Mouse (Mus musculus): ENCODE results near the gene Naga. TPM values are rescaled to one million over a fixed set of nuclear protein-coding genes. Genes with fewer than 3 reads are reported as not detected.

The Naga gene
- total and polyA plus RNA-seq, 3 experiments, result 190 to 333 (median 200) TPM

GRCm38 (mm10) chr15:82348999-82349341 lies 10.2 kb upstream of the Naga start:
- H3K4me3 ChIP-seq (ENCODE audit: low read depth, low read length), result peak overlapping the region; percentile 40; the same call in 1 of the 2 replicates
- no peaks in the 10 kb centered on the region for H3K27me3 ChIP-seq (ENCODE audit: insufficient read depth, low read length)
- DNase-seq (ENCODE audit: low spot score), result no peak
- no peak for TF ChIP-seq CTCF (IDR thresholded peaks at IDR 0.05; ENCODE audit: low read depth, low read length)
- no peak for TF ChIP-seq GATA1 (IDR thresholded peaks at IDR 0.05; ENCODE audit: borderline replicate concordance, low read length)
- TF ChIP-seq POLR2AphosphoS5 (IDR thresholded peaks at IDR 0.05; ENCODE audit: insufficient replicate concordance, low read depth, low read length), result peak; percentile 77; the same call in 1 of the 2 replicates
- TF ChIP-seq GATA2 (IDR thresholded peaks at IDR 0.05; ENCODE audit: borderline replicate concordance, low read depth, low read length), result no peak
- TF ChIP-seq TAL1 (conservative IDR thresholded peaks at IDR 0.05; ENCODE audit: low read depth, low read length), result no peak
- peaks cover 71% of the 10 kb centered on the region for H3K36me3 ChIP-seq (replicated peaks)
- H3K9me3 ChIP-seq (replicated peaks), result no peaks in the 10 kb centered on the region
- ATAC-seq (ENCODE audit: extremely low read depth, insufficient number of reproducible peaks, low FRiP score, poor library complexity, severe bottlenecking), result no peak
- H3K4me1 ChIP-seq (ENCODE audit: insufficient read depth, low read depth, low read length), result peaks cover 75% of the 10 kb centered on the region

DNA sequence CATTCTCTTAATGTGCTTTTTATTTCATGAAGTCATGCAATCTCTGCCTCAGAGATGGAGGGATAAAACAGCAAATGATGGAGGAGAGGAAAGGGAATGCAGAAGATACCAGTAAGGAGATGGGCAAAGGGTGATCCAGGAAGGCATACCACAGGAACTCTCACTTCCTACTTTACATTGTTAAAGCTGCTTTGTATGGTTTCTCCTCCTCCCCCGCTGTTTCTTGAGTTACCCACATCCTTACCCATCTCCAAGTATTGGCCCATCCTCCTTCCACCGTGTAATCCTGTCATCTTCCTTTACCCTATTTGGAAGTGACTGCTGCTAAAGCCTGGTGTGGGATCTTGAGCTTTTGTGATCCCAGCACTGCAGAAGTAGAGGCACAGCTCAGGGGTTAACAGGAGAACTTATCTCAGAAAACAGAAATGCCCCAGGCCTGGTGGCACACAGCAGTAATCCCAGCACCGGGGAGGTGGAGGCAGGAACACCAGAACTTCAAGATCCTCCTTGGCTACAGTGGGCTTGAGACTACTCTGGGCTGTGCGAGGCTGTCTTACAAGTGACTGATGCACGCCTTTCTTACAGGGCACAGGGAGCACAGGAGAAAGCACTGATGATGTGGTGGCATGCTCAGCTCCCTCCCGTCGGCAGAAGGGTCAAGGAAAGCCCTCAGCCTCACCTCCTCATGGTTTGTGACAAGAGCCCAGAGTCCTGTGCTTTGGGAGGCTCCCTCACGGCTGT lies 9.7 kb upstream of the Naga start:
- DNase-seq (ENCODE audit: low spot score) (no peak), ATAC-seq (ENCODE audit: extremely low read depth, insufficient number of reproducible peaks, low FRiP score, poor library complexity, severe bottlenecking) (no peak)
- Histone ChIP-seq H3K9me3 (replicated peaks) (no peaks in the 10 kb centered on the region), H3K36me3 (replicated peaks) (peaks cover 76% of the 10 kb centered on the region), H3K4me3 (ENCODE audit: low read depth, low read length) (peak overlapping the region; percentile 40; the same call in 1 of the 2 replicates), H3K4me1 (ENCODE audit: insufficient read depth, low read depth, low read length) (peaks cover 80% of the 10 kb centered on the region), H3K27me3 (ENCODE audit: insufficient read depth, low read length) (no peaks in the 10 kb centered on the region)
- TF ChIP-seq CTCF (IDR thresholded peaks at IDR 0.05; ENCODE audit: low read depth, low read length) (no peak), GATA1 (IDR thresholded peaks at IDR 0.05; ENCODE audit: borderline replicate concordance, low read length) (no peak), TAL1 (conservative IDR thresholded peaks at IDR 0.05; ENCODE audit: low read depth, low read length) (no peak), GATA2 (IDR thresholded peaks at IDR 0.05; ENCODE audit: borderline replicate concordance, low read depth, low read length) (no peak), POLR2AphosphoS5 (IDR thresholded peaks at IDR 0.05; ENCODE audit: insufficient replicate concordance, low read depth, low read length) (no peak)

- no peak for ATAC-seq (ENCODE audit: extremely low read depth, insufficient number of reproducible peaks, low FRiP score, poor library complexity, severe bottlenecking)
- H3K27me3 ChIP-seq (ENCODE audit: insufficient read depth, low read length), result no peaks in the 10 kb centered on the region
- TF ChIP-seq TAL1 (conservative IDR thresholded peaks at IDR 0.05; ENCODE audit: low read depth, low read length) (no peak), CTCF (IDR thresholded peaks at IDR 0.05; ENCODE audit: low read depth, low read length) (no peak), POLR2AphosphoS5 (IDR thresholded peaks at IDR 0.05; ENCODE audit: insufficient replicate concordance, low read depth, low read length) (no peak), GATA2 (IDR thresholded peaks at IDR 0.05; ENCODE audit: borderline replicate concordance, low read depth, low read length) (no peak)
- H3K4me3 ChIP-seq (ENCODE audit: low read depth, low read length), result peak overlapping the region; percentile 86; the same call in 1 of the 2 replicates
- peaks cover 81% of the 10 kb centered on the region for H3K36me3 ChIP-seq (replicated peaks)
- H3K4me1 ChIP-seq (ENCODE audit: insufficient read depth, low read depth, low read length), result peaks cover 84% of the 10 kb centered on the region
- H3K9me3 ChIP-seq (replicated peaks), result no peaks in the 10 kb centered on the region
- DNase-seq (ENCODE audit: low spot score), result no peak
Observed at GRCm38 (mm10) chr15:82347852-82348251, 9.1 kb upstream of the Naga start.

- DNase-seq (ENCODE audit: low spot score) (no peak), ATAC-seq (ENCODE audit: extremely low read depth, insufficient number of reproducible peaks, low FRiP score, poor library complexity, severe bottlenecking) (no peak)
Observed at GRCm38 (mm10) chr15:82347303-82347676, 8.6 kb upstream of the Naga start.

DNA sequence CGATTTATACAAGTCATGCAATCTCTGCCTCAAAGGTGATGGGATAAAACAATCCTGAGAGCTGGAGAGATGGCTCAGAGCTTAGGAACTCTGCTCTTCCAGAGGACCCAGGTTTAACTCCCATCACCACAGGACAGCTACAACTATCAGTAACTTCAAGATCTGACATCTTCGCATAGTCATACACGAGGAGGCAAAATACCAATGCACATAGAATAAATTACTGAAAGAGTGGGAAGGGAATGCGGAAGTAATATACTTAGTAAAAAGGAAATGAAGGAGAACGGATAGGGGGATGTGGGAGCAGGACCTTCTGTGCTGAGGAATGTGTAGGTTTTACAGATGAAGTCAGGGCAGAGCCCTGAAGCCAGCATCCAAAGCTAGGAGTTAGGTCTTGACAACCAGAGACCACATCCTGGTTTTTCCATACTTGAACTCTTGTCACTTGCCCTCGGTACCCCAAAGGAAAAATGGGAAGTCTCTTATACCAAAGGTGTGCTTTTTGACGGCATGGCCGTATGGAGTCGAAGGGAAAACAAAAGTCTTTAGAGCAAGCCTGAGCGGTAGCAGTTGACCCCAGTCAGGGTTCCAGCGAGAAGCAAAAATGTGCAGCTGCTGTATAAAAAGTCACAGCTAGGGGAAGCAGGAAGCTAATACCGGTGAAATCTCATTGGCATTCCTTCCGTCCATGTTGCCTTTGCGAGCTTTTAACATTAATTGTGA lies 8.0 kb upstream of the Naga start:
- H3K4me3 ChIP-seq (ENCODE audit: low read depth, low read length), result peak overlapping the region; percentile 86
- H3K27me3 ChIP-seq (ENCODE audit: insufficient read depth, low read length), result no peaks in the 10 kb centered on the region
- H3K9me3 ChIP-seq (replicated peaks), result no peaks in the 10 kb centered on the region
- H3K36me3 ChIP-seq (replicated peaks), result peaks cover 79% of the 10 kb centered on the region
- H3K4me1 ChIP-seq (ENCODE audit: insufficient read depth, low read depth, low read length), result peaks cover 82% of the 10 kb centered on the region
- no peak for ATAC-seq (ENCODE audit: extremely low read depth, insufficient number of reproducible peaks, low FRiP score, poor library complexity, severe bottlenecking)
- TF ChIP-seq GATA2 (IDR thresholded peaks at IDR 0.05; ENCODE audit: borderline replicate concordance, low read depth, low read length) (no peak), CTCF (IDR thresholded peaks at IDR 0.05; ENCODE audit: low read depth, low read length) (no peak), TAL1 (conservative IDR thresholded peaks at IDR 0.05; ENCODE audit: low read depth, low read length) (no peak), POLR2AphosphoS5 (IDR thresholded peaks at IDR 0.05; ENCODE audit: insufficient replicate concordance, low read depth, low read length) (no peak; the same call in 1 of the 2 replicates), GATA1 (IDR thresholded peaks at IDR 0.05; ENCODE audit: borderline replicate concordance, low read length) (no peak)
- no peak for DNase-seq (ENCODE audit: low spot score)

More at GRCm38 (mm10) chr15:82347303-82347676, 8.6 kb upstream of the Naga start:
- no peaks in the 10 kb centered on the region for H3K27me3 ChIP-seq (ENCODE audit: insufficient read depth, low read length)
- TF ChIP-seq GATA1 (IDR thresholded peaks at IDR 0.05; ENCODE audit: borderline replicate concordance, low read length), result no peak
- TF ChIP-seq GATA2 (IDR thresholded peaks at IDR 0.05; ENCODE audit: borderline replicate concordance, low read depth, low read length), result no peak
- TF ChIP-seq POLR2AphosphoS5 (IDR thresholded peaks at IDR 0.05; ENCODE audit: insufficient replicate concordance, low read depth, low read length), result no peak; the same call in 1 of the 2 replicates
- no peaks in the 10 kb centered on the region for H3K9me3 ChIP-seq (replicated peaks)
- peaks cover 85% of the 10 kb centered on the region for H3K4me1 ChIP-seq (ENCODE audit: insufficient read depth, low read depth, low read length)
- H3K4me3 ChIP-seq (ENCODE audit: low read depth, low read length), result peak overlapping the region; percentile 86
- peaks cover 81% of the 10 kb centered on the region for H3K36me3 ChIP-seq (replicated peaks)

DNA sequence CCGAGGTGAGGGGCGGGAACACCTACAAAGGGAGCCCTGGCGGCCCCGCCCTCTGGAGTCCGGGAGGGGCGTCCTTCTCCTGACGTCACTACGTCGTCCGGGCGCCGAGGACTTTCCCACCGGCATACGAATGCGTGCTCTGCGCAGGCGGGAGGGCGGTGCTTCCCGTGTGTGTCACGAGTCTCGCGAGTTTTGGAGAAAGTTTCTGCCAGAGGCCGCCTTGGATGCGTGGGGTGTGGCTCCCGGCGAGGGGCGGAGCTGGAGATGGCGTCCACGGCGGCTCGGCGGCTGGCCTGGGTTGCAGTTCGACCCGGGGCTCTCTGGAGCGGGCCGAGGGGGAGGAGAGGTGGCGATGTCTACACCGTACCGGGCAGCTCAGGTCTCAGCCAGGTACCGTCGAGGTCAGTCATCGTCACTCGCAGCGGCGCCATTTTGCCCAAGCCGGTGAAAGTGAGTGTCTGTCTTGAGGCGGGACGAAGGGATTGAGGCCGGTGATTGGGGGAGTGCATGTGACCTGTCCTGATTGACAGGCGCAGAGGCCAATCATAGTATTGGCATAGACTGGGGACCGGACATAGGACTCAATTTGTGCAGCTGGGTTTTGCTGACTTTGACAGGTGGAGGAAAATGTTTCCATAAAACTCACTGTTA lies 7.2 kb upstream of the Naga start:
- H3K36me3 ChIP-seq (replicated peaks), result peaks cover 72% of the 10 kb centered on the region

More for the DNA sequence above, 7.2 kb upstream of the Naga start:
- Histone ChIP-seq H3K4me3 (ENCODE audit: low read depth, low read length) (peak overlapping the region; percentile 86), H3K4me1 (ENCODE audit: insufficient read depth, low read depth, low read length) (peaks cover 76% of the 10 kb centered on the region), H3K27me3 (ENCODE audit: insufficient read depth, low read length) (no peaks in the 10 kb centered on the region), H3K9me3 (replicated peaks) (no peaks in the 10 kb centered on the region)
- DNase-seq (ENCODE audit: low spot score) (peak; percentile 95), ATAC-seq (ENCODE audit: extremely low read depth, insufficient number of reproducible peaks, low FRiP score, poor library complexity, severe bottlenecking) (peak; percentile 69)
- TF ChIP-seq GATA1 (IDR thresholded peaks at IDR 0.05; ENCODE audit: borderline replicate concordance, low read length), result no peak
- no peak for TF ChIP-seq TAL1 (conservative IDR thresholded peaks at IDR 0.05; ENCODE audit: low read depth, low read length)
- TF ChIP-seq CTCF (IDR thresholded peaks at IDR 0.05; ENCODE audit: low read depth, low read length), result no peak
- TF ChIP-seq POLR2AphosphoS5 (IDR thresholded peaks at IDR 0.05; ENCODE audit: insufficient replicate concordance, low read depth, low read length), result no peak; the same call in 1 of the 2 replicates
- no peak for TF ChIP-seq GATA2 (IDR thresholded peaks at IDR 0.05; ENCODE audit: borderline replicate concordance, low read depth, low read length)
